Mouse (Mus musculus) left cerebral cortex, adult 2 months (tissue): ENCODE results near the gene Trem1. TPM values are rescaled to one million over a fixed set of nuclear protein-coding genes. Genes with fewer than 3 reads are reported as not detected.

ENCODE experiments used
- DNase-seq, 2 experiments: peaks; one replicate each; pipeline ENCODE4 v3.0.0; 2021 to 2022; ENCODE audit warnings: low spot score in 2 of 2, mixed read lengths in 1 of 2; ENCODE audit errors: extremely low spot score in 1 of 2
- H3K27ac ChIP-seq: fragments of 200-600 bp; 2 replicates; pipeline ENCODE4 v1.8.1; 2022
- H3K4me3 ChIP-seq: fragments of 200-600 bp; 2 replicates; pipeline ENCODE4 v1.8.1; 2022
- CTCF ChIP-seq: fragments of 200-600 bp; IDR thresholded peaks from 2 replicates; pipeline ENCODE4 v1.8.1; 2022; ENCODE audit warnings: antibody characterized with exemption, mild to moderate bottlenecking, moderate library complexity
- intact Hi-C: fragments of 180-260 bp; cut with DNase I; formaldehyde crosslinking; loops from one replicate; pipeline ENCODE4 v1.15.1; 2025
- total RNA-seq, 2 experiments: library from RNA; stranded (reverse); gene quantifications; 2 replicates each; pipeline ENCODE4 v1.2.3; 2021

The Trem1 gene
- total RNA-seq, 2 experiments from 2014 or later: not detected

DNA sequence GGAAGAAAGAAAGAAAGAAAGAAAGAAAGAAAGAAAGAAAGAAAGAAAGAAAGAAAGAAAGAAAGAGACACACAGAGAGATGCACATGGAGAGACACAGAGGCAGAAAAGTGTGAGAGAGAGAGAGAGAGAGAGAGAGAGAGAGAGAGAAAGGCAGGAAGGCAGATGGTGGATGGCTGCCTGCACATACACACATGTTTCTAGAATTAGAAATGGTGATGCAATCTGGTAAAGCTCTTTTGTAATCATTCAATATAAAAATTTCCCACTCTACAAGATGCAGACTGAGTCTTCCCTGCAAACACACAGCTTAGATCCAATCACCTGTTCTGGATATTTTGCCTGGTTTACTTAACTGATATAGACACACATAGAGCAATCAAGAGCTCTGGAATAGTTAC, 16.5 kb downstream of the Trem1 start:
- no peak for TF ChIP-seq CTCF
- intact Hi-C loops: no loop called here
- peak overlapping the region; percentile 48 for H3K27ac ChIP-seq
- no peak overlapping the region for H3K4me3 ChIP-seq
- DNase-seq: no peak

- no peak for TF ChIP-seq CTCF
- intact Hi-C loops: no loop called here
- no peak for DNase-seq
- peak overlapping the region; percentile 48 for H3K27ac ChIP-seq
- H3K4me3 ChIP-seq: no peak overlapping the region
These were observed 16.9 kb downstream of the Trem1 start for GRCm38 (mm10) chr17:48249501-48249900.

- no peak for TF ChIP-seq CTCF
- Histone ChIP-seq H3K27ac (no peak overlapping the region), H3K4me3 (no peak overlapping the region)
- intact Hi-C loops: no loop called here
- DNase-seq: no peak
These were observed 18.1 kb downstream of the Trem1 start for GRCm38 (mm10) chr17:48250631-48251030.

- Histone ChIP-seq H3K27ac (no peak overlapping the region), H3K4me3 (no peak overlapping the region)
- TF ChIP-seq CTCF: no peak
- DNase-seq: no peak
- intact Hi-C loops: no loop called here
These were observed 24.0 kb downstream of the Trem1 start for GRCm38 (mm10) chr17:48256575-48256974.

DNA sequence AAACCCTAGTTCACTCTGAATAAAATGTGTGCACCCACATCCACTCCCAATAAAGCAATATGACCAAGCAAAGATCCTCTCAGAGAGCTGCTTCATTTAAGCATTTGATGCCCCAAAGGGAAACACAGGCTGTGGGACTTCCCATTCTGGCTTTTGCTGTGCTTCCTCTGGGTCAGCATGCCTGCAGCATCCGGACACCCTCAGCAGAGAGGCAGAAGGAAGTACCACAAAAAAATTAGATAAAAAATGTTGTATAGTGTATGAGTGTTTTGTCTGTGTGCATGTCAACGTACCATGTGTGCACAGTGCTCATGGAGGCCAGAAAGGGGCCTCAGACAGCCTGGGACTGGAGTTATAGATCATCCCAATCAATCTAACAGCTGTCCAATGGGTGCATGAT, 29.3 kb downstream of the Trem1 start:
- intact Hi-C loops: no loop called here
- no peak for DNase-seq
- Histone ChIP-seq H3K27ac (no peak overlapping the region), H3K4me3 (no peak overlapping the region)
- TF ChIP-seq CTCF: no peak

DNA sequence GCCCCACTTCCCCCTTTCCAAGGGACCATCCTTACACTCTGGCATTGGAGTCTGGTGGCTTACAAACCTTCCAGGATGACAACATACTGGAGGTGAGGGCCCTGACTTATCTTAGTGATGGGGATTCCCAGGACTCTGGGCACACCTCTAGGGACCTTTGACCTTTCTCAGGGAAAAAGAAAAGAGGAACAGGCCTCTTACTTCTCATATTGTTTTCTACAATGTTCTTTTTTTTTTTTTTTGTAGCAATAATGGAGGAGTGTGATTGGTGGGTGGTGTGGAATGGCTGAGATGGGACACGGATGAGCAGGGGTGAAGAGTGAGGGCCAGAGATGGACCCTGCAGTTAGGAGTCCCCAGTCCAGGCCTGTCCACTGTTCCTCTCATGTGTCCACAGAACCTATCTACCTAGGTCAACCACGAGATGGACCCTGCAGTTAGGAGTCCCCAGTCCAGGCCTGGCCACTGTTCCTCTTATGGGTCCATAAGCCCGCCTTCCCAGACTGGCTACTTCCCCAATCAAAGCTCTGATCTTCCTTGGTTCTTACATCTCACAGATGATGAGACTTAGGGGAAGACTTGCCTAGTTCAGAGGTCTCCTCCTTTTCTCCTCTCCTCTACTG, 31.3 kb downstream of the Trem1 start, which contains the start of gene Treml4:
Gene Treml4, plus strand, starts transcription at position 555 of the 622 bp plus-strand sequence.
- intact Hi-C loops: no loop called here
- H3K27ac ChIP-seq: no peak within 1 kb of the TSS
- TF ChIP-seq CTCF: no peak
- no peak within 1 kb of the TSS for H3K4me3 ChIP-seq
- no peak for DNase-seq

GRCm38 (mm10) chr17:48264662-48265061, 32.1 kb downstream of the Trem1 start:
- DNase-seq: no peak
- Histone ChIP-seq H3K4me3 (no peak overlapping the region), H3K27ac (no peak overlapping the region)
- no peak for TF ChIP-seq CTCF
- intact Hi-C loops: no loop called here

- no peak for DNase-seq
- no peak overlapping the region for H3K27ac ChIP-seq
- TF ChIP-seq CTCF: no peak
- intact Hi-C loops: no loop called here
- H3K4me3 ChIP-seq: no peak overlapping the region
These were observed 33.6 kb downstream of the Trem1 start for GRCm38 (mm10) chr17:48266138-48266537.

DNA sequence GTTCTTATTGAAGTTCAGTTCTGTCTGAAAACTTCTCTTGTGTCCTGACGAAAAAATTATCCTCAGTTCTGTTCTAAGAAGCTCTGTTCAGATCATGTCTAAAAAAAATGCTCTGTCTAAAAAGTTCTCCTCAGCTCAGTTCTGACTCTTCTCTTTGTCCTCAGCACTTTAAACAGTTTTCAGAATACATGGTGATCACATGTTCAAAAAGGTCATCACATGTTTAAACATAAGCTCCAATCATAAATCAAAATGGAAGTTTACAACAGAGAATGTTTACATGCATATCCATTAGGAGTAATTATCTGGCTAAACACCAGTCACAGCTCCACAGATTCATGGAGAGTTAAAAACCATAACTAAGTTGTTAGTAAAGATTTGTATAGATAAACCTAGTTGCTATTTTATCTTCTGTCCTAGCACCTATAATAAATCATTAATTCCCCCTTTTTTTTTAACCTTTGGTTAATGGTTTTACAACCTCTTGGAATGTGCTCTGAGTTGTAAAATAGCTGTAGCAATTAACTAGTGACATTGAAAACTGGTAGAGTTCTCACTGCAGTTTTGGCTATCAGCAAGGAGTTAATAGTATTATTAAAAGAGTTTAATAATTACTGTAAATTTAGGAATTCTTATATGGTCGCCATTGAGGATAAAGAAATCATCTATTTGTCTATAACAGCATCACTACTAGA, 34.2 kb downstream of the Trem1 start:
- no peak for DNase-seq
- intact Hi-C loops: no loop called here
- no peak for TF ChIP-seq CTCF
- Histone ChIP-seq H3K4me3 (no peak overlapping the region), H3K27ac (no peak overlapping the region)

DNA sequence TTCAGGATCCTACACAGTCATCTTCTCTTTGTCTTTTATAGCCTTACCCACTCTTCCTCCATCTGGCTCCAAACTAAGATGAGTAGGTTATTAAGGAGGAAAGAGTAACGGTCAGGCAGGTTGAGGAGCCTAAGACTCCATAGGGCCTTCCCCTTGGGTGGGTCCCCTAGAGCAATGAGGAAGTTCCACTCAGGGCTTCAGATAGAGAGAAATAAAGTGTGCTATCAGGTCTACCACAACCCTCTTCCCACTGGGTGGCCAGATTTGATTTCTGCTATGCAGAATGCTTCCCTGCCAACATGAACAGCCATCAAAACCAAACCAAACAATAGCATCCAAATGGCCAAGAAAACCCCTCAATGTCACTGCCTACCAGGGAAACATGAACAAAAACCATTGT, 35.0 kb downstream of the Trem1 start:
- no peak for TF ChIP-seq CTCF
- Histone ChIP-seq H3K27ac (no peak overlapping the region), H3K4me3 (no peak overlapping the region)
- DNase-seq: no peak
- intact Hi-C loops: no loop called here

DNA sequence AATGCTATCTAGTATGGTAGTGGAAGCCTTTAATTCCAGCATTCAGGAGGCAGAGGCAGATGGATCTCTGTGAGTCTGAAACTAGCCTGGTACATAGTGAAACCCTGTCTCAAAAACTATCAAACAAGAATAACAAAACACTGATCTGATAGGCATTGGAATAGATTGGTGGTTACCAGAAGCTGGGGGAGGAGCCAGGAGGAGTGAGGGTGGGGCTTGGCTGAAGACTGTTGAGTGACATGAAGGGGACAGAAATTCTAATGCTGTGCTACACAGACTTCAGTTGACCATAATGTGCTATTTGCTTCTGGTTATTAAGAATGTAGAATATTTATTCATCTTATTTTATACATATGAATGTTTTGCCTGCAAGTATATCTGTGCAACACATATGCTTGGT, 35.7 kb downstream of the Trem1 start:
- Histone ChIP-seq H3K27ac (no peak overlapping the region), H3K4me3 (no peak overlapping the region)
- no peak for DNase-seq
- intact Hi-C loops: no loop called here
- no peak for TF ChIP-seq CTCF

DNA sequence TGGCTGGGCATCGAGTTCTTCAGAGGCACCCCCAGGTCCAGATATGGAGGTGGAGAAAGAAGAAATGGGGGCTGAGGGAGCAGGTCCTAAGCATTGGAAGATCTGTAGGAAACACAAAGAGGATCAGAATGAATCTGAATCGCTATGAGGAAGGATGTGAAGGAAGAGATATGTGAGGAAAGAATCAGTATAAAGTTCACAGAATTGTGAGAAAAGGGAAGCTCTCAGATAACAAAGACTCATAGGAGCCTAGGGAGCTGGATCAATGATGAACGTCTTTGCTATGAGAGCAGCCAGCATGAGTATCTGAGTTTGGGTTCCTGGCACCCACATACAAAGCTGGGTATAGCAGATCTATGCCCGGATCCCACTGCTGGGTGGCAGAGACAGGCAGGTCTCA, 37.3 kb downstream of the Trem1 start:
- no peak overlapping the region for H3K27ac ChIP-seq
- intact Hi-C loops: no loop called here
- no peak for TF ChIP-seq CTCF
- DNase-seq: no peak
- H3K4me3 ChIP-seq: no peak overlapping the region

GRCm38 (mm10) chr17:48272158-48272557, 39.6 kb downstream of the Trem1 start:
- TF ChIP-seq CTCF: no peak
- H3K27ac ChIP-seq: no peak overlapping the region
- no peak overlapping the region for H3K4me3 ChIP-seq
- intact Hi-C loops: no loop called here
- DNase-seq: no peak
